Mouse (Mus musculus): ENCODE data around the gene 1500009C09Rik.

1500009C09Rik gene

GRCm38 (mm10) chr15:82308416-82308815 lies 56.2 kb downstream of the 1500009C09Rik start:
- in situ Hi-C loops (cut with MboI), result no loop called here

Data from mature B cell (primary cell).